Mouse (Mus musculus) olfactory bulb, adult 2 months (tissue): ENCODE data around the gene Slc25a20.

Experiments
- CTCF ChIP-seq: fragments of 200-500 bp; IDR thresholded peaks from 2 replicates; pipeline ENCODE4 v1.5.1; 2012; ENCODE audit warnings: low read depth, mild to moderate bottlenecking, low read length, moderate library complexity; ENCODE audit not compliant: insufficient read depth
- POLR2A ChIP-seq: fragments of 200-500 bp; IDR thresholded peaks from 2 replicates; pipeline ENCODE4 v1.6.1; 2012; ENCODE audit warnings: mild to moderate bottlenecking, low read depth, low read length, moderate library complexity; ENCODE audit not compliant: insufficient read depth

DNA sequence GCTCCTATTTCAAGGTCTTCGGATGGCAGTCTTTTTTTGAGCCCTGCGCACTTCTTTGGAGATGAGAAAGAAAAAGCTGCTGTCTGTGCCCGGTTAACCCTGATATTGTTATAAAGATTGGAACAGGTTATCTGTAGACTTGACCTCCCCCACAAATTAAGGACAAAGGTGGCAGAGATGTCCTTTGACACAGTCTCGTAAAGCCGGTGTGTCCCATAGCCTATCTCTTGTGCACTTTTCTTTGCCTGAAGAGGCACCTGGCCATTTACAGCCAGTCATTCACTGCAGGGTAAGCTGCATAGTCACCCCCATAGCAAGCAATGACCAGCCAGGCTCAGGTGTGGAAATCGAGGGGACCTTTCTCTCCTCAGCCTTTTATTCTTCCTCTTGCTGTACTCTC is 772 bp downstream of the Slc25a20 start:
- TF ChIP-seq CTCF = no peak
- no peak for TF ChIP-seq POLR2A
